Mouse (Mus musculus): ENCODE results near the gene Tra2a. TPM values are rescaled to one million over a fixed set of nuclear protein-coding genes. Genes with fewer than 3 reads are reported as not detected.

Gene Tra2a
- polyA plus RNA-seq, 1 experiment from 2014 or later = 72.5 TPM

- peak overlapping the region; percentile 34; the same call in 1 of the 2 replicates for H3K9ac ChIP-seq
- H3K27me3 ChIP-seq (replicated peaks) = no peaks in the 10 kb centered on the region
- peak overlapping the region; percentile 29 for H3K4me3 ChIP-seq
- H3K27ac ChIP-seq (ENCODE audit: poor library complexity, severe bottlenecking) = peak overlapping the region; percentile 77
- 16% methylated on average over 14 of the region's 14 CpGs for WGBS
- H3K9me3 ChIP-seq (replicated peaks) = no peaks in the 10 kb centered on the region
- H3K36me3 ChIP-seq = peaks cover 14% of the 10 kb centered on the region; the same call in 1 of the 2 replicates
- H3K4me1 ChIP-seq (replicated peaks) = peaks cover 47% of the 10 kb centered on the region
- ATAC-seq (ENCODE audit: insufficient number of reproducible peaks, low FRiP score) = no peak; the same call in 1 of the 2 replicates
- peak overlapping the region; percentile 63 for H3K4me2 ChIP-seq
These were observed 53.7 kb downstream of the Tra2a start for GRCm38 (mm10) chr6:49209881-49210854.

- H3K27me3 ChIP-seq (replicated peaks) = no peaks in the 10 kb centered on the region
- 64% methylated on average over 5 of the region's 5 CpGs for WGBS
- peak; percentile 70 for ATAC-seq (ENCODE audit: insufficient number of reproducible peaks, low FRiP score)
- H3K27ac ChIP-seq (ENCODE audit: poor library complexity, severe bottlenecking) = peak overlapping the region; percentile 73
- no peaks in the 10 kb centered on the region for H3K9me3 ChIP-seq (replicated peaks)
- H3K4me1 ChIP-seq (replicated peaks) = peaks cover 47% of the 10 kb centered on the region
- H3K4me2 ChIP-seq = peak overlapping the region; percentile 54
- peak overlapping the region; percentile 15; the same call in 1 of the 2 replicates for H3K9ac ChIP-seq
- 0 out of 2 replicates have a peak overlapping the region, but pooled peaks have one; percentile 14 for H3K4me3 ChIP-seq
- peaks cover 27% of the 10 kb centered on the region for H3K36me3 ChIP-seq
These were observed 54.9 kb downstream of the Tra2a start for GRCm38 (mm10) chr6:49208935-49209334.

DNA sequence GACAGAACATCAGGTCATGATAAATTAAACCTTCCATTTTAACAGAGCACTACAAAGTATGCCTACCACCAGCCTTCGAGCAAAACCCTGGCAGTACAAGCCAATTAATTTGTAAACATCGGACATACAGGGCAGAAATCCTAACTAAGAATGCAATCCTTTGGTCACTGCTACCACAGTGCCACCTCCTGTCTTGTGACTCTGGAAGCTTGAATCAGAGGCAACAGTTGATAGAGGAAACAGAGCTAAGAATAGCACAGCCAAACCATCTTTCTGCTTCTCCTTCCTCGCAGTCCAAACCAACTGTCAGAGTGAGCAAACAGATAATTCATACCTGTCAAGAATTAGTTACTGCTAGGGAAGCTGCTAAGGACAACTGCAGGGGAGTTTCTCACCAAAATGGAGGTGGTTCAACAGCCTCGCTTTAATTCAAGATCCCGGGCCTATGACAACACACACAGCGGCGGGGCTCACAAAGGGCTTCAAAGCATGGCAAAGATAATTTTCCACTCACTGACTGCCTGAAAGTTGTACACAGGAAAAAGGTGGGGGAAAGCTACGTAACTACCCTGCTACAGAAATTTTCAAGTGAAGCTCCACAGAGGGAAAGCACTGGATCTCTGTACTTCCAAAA lies 55.4 kb downstream of the Tra2a start:
- Histone ChIP-seq H3K9me3 (replicated peaks) (no peaks in the 10 kb centered on the region), H3K4me2 (peak overlapping the region; percentile 54), H3K4me3 (peak overlapping the region; percentile 14), H3K4me1 (replicated peaks) (peaks cover 47% of the 10 kb centered on the region), H3K27ac (ENCODE audit: poor library complexity, severe bottlenecking) (peak overlapping the region; percentile 73), H3K27me3 (replicated peaks) (no peaks in the 10 kb centered on the region), H3K36me3 (peaks cover 32% of the 10 kb centered on the region), H3K9ac (peak overlapping the region; percentile 18; the same call in 1 of the 2 replicates)
- ATAC-seq (ENCODE audit: insufficient number of reproducible peaks, low FRiP score) = no peak
- WGBS = 35% methylated on average over 8 of the region's 8 CpGs

DNA sequence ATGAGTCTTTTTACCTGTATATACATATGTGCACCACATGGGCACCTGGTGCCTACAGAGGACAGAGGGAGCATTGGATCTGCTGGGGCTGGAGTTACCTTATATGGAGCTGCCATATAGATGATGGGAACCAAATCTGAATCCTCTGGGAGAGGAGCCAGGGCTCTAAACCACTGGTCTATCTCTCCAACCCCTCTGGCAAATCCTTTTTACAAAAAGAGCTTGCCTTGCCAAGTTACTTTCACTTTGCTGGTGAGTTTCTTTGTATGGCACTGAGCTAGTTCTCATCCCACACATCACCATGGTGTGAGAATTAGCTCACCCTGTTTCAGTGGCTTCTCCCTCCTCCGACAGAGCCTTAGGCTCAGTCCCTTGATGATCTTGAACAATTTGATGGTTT lies 57.4 kb downstream of the Tra2a start:
- 89% methylated on average over 1 of the region's 1 CpGs for WGBS
- Histone ChIP-seq H3K27me3 (replicated peaks) (no peaks in the 10 kb centered on the region), H3K4me2 (no peak overlapping the region), H3K9me3 (replicated peaks) (no peaks in the 10 kb centered on the region), H3K27ac (ENCODE audit: poor library complexity, severe bottlenecking) (no peak overlapping the region), H3K4me1 (replicated peaks) (peaks cover 30% of the 10 kb centered on the region), H3K36me3 (peaks cover 34% of the 10 kb centered on the region), H3K9ac (no peak overlapping the region), H3K4me3 (no peak overlapping the region)
- no peak for ATAC-seq (ENCODE audit: insufficient number of reproducible peaks, low FRiP score)

DNA sequence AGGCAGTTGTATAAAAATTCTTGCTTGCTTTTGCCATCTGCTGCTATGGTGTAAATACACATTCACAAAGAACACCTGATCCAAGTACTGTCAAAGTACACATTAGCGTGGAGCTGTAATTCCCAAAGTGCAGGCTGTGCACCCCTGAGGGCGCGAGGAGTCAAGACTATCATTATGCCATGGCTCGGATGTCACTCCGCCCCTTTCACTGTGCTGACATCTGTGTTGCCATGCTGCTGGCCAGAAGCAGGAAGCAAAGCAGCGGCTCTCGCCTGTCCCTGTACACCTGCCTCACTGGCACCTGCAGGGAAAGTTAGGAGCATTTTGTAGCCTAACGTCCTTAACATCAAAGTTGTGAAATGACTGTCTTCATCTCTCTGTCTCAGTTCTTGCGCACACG lies 68.6 kb downstream of the Tra2a start:
- WGBS = 94% methylated on average over 10 of the region's 10 CpGs
- no peak for ATAC-seq (ENCODE audit: insufficient number of reproducible peaks, low FRiP score)
- Histone ChIP-seq H3K27ac (ENCODE audit: poor library complexity, severe bottlenecking) (no peak overlapping the region), H3K9ac (no peak overlapping the region), H3K9me3 (replicated peaks) (no peaks in the 10 kb centered on the region; the same call in 1 of the 2 replicates), H3K4me2 (no peak overlapping the region), H3K36me3 (peaks cover 29% of the 10 kb centered on the region), H3K4me1 (replicated peaks) (peaks cover 11% of the 10 kb centered on the region), H3K27me3 (replicated peaks) (no peaks in the 10 kb centered on the region), H3K4me3 (no peak overlapping the region)

GRCm38 (mm10) chr6:49194536-49194935 lies 69.3 kb downstream of the Tra2a start:
- H3K27ac ChIP-seq (ENCODE audit: poor library complexity, severe bottlenecking) = no peak overlapping the region
- 88% methylated on average over 4 of the region's 4 CpGs for WGBS
- no peak for ATAC-seq (ENCODE audit: insufficient number of reproducible peaks, low FRiP score)
- H3K9me3 ChIP-seq (replicated peaks) = no peaks in the 10 kb centered on the region; the same call in 1 of the 2 replicates
- H3K4me1 ChIP-seq (replicated peaks) = peaks cover 11% of the 10 kb centered on the region
- peaks cover 29% of the 10 kb centered on the region for H3K36me3 ChIP-seq
- no peak overlapping the region for H3K9ac ChIP-seq
- H3K4me2 ChIP-seq = no peak overlapping the region
- no peaks in the 10 kb centered on the region for H3K27me3 ChIP-seq (replicated peaks)
- H3K4me3 ChIP-seq = no peak overlapping the region

Other genes starting within 250 kb of the Tra2a start
- 0.40 and 0.49 TPM in 2 replicates for gene Gpnmb, start 227.5 kb downstream of the Tra2a start, polyA plus RNA-seq (2016; fragmentation: Nextera tagmentation; extraction: Ambion mirVana)
- gene Malsu1, start 190.2 kb downstream of the Tra2a start, polyA plus RNA-seq (2016; fragmentation: Nextera tagmentation; extraction: Ambion mirVana) = 59.5 and 67.0 TPM in 2 replicates
- gene Igf2bp3, start 49.1 kb downstream of the Tra2a start, polyA plus RNA-seq (2016; fragmentation: Nextera tagmentation; extraction: Ambion mirVana) = 68.6 and 69.2 TPM in 2 replicates
- 7.4 and 8.1 TPM in 2 replicates for gene Ccdc126, start 55.2 kb upstream of the Tra2a start, polyA plus RNA-seq (2016; fragmentation: Nextera tagmentation; extraction: Ambion mirVana)
- gene Fam221a, start 103.7 kb upstream of the Tra2a start, polyA plus RNA-seq (2016; fragmentation: Nextera tagmentation; extraction: Ambion mirVana) = 3.6 and 3.9 TPM in 2 replicates
- gene Stk31, start 131.6 kb upstream of the Tra2a start, polyA plus RNA-seq (2016; fragmentation: Nextera tagmentation; extraction: Ambion mirVana) = 0.11 and 0.26 TPM in 2 replicates